Mouse (Mus musculus) cerebellum, adult 2 months (tissue): ENCODE measurements at regions not wholly inside any gene's neighbourhood (a gene's known extent, or its start where the extent isn't known, plus 50 kb on each side); places are given as distances from the start of the nearest gene placed in this dataset.

Source experiments
- CTCF ChIP-seq: fragments of 200-500 bp; IDR thresholded peaks from 2 replicates; pipeline ENCODE4 v1.5.1; 2011; ENCODE audit warnings: low read depth, mild to moderate bottlenecking, control low read depth, low read length, moderate library complexity, borderline replicate concordance; ENCODE audit not compliant: insufficient read depth
- POLR2A ChIP-seq: fragments of 200-500 bp; IDR thresholded peaks from 2 replicates; pipeline ENCODE4 v1.6.1; 2011; ENCODE audit warnings: low read length, control low read depth, borderline replicate concordance; ENCODE audit not compliant: insufficient read depth

- TF ChIP-seq POLR2A (no peak), CTCF (no peak)
Observed at GRCm38 (mm10) chr4:9015528-9016503, 777.0 kb upstream of the Car8 start.
